Mouse (Mus musculus) heart, postnatal 0 days (tissue): ENCODE data around the gene Gpx5.

Experiments
- CTCF ChIP-seq: IDR thresholded peaks from 2 replicates; pipeline ENCODE4 v1.5.1; 2016; ENCODE audit warnings: antibody characterized with exemption, control low read depth, low read depth
- EP300 ChIP-seq: IDR thresholded peaks from 2 replicates; pipeline ENCODE4 v1.6.1; 2016; ENCODE audit warnings: antibody characterized with exemption, low read depth

DNA sequence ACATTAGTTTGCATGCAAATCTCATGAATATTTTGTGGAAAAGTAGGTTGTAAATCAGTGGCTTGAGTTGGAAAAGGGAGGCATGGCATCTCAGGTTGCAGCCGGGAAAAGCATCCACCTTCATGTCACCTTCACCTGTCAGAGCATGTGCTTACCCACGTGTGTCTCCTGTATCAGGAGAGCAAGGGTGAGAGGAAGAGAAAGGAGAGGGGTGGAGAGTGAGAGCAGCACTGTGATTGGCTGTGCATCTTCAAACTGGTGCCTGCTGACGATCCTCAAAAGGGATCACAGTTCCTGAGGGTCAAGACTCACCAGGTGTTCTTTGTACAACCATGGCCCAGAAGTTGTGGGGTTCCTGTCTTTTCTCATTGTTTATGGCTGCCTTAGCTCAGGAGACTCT lies 19.4 kb upstream of the Gpx5 start, which contains the start of gene Gpx6:
- TF ChIP-seq CTCF (no peak), EP300 (no peak)
